Mouse (Mus musculus): ENCODE data around the gene Tbc1d14.

The Tbc1d14 gene

GRCm38 (mm10) chr5:36461231-36461630, 131.8 kb downstream of the Tbc1d14 start:
- DNase-seq (ENCODE audit: low spot score), result no peak

- no peak for DNase-seq (ENCODE audit: low spot score)
Observed at GRCm38 (mm10) chr5:36460712-36461111, 132.4 kb downstream of the Tbc1d14 start.

- peak; percentile 69 for DNase-seq (ENCODE audit: low spot score)
Observed at GRCm38 (mm10) chr5:36458926-36459325, 134.2 kb downstream of the Tbc1d14 start.

GRCm38 (mm10) chr5:36457706-36458105, 135.4 kb downstream of the Tbc1d14 start:
- DNase-seq (ENCODE audit: low spot score), result no peak

GRCm38 (mm10) chr5:36452821-36453220, 140.3 kb downstream of the Tbc1d14 start:
- DNase-seq (ENCODE audit: low spot score), result no peak

GRCm38 (mm10) chr5:36451872-36452389, 141.1 kb downstream of the Tbc1d14 start:
- no peak for DNase-seq (ENCODE audit: low spot score)

- peak; percentile 27 for DNase-seq (ENCODE audit: low spot score)
Observed at GRCm38 (mm10) chr5:36451119-36451518, 142.0 kb downstream of the Tbc1d14 start.

GRCm38 (mm10) chr5:36449710-36450358, 143.2 kb downstream of the Tbc1d14 start:
- no peak for DNase-seq (ENCODE audit: low spot score)

- no peak for DNase-seq (ENCODE audit: low spot score)
Observed at GRCm38 (mm10) chr5:36447872-36448271, 145.2 kb downstream of the Tbc1d14 start.

GRCm38 (mm10) chr5:36446166-36446890, 146.7 kb downstream of the Tbc1d14 start:
- DNase-seq (ENCODE audit: low spot score), result no peak

- DNase-seq (ENCODE audit: low spot score), result no peak
Observed at GRCm38 (mm10) chr5:36445028-36445427, 148.0 kb downstream of the Tbc1d14 start.

- no peak for DNase-seq (ENCODE audit: low spot score)
Observed at GRCm38 (mm10) chr5:36444611-36445010, 148.5 kb downstream of the Tbc1d14 start.

GRCm38 (mm10) chr5:36440741-36441140, 152.3 kb downstream of the Tbc1d14 start:
- DNase-seq (ENCODE audit: low spot score), result no peak

Measured in embryo, embryonic 10.5 days (tissue).